Mouse (Mus musculus): ENCODE measurements at regions not wholly inside any gene's neighbourhood (a gene's known extent, or its start where the extent isn't known, plus 50 kb on each side); places are given as distances from the start of the nearest gene placed in this dataset.
A peak's percentile ranks its signal among the peaks of the same experiment; 100 is the strongest.

- peak; percentile 69 for DNase-seq (ENCODE audit: low read depth, low spot score)
These were observed 101.6 kb upstream of the Med13l start for GRCm38 (mm10) chr5:118458727-118459390.

GRCm38 (mm10) chr5:118459391-118459792 is 101.1 kb upstream of the Med13l start:
- no peak for DNase-seq (ENCODE audit: low read depth, low spot score)

- DNase-seq (ENCODE audit: low read depth, low spot score) = no peak
These were observed 98.5 kb upstream of the Med13l start for GRCm38 (mm10) chr5:118461967-118462366.

- no peak for DNase-seq (ENCODE audit: low read depth, low spot score)
These were observed 95.3 kb upstream of the Med13l start for GRCm38 (mm10) chr5:118464931-118465801.

- DNase-seq (ENCODE audit: low read depth, low spot score) = no peak
These were observed 94.3 kb upstream of the Med13l start for GRCm38 (mm10) chr5:118465991-118466750.

GRCm38 (mm10) chr5:118468739-118469138 is 91.7 kb upstream of the Med13l start:
- no peak for DNase-seq (ENCODE audit: low read depth, low spot score)

- DNase-seq (ENCODE audit: low read depth, low spot score) = no peak
These were observed 88.9 kb upstream of the Med13l start for GRCm38 (mm10) chr5:118471569-118471968.

GRCm38 (mm10) chr5:118472291-118472690 is 88.2 kb upstream of the Med13l start:
- no peak for DNase-seq (ENCODE audit: low read depth, low spot score)

- no peak for DNase-seq (ENCODE audit: low read depth, low spot score)
These were observed 87.2 kb upstream of the Med13l start for GRCm38 (mm10) chr5:118473128-118473730.

- peak; percentile 72 for DNase-seq (ENCODE audit: low read depth, low spot score)
These were observed 83.9 kb upstream of the Med13l start for GRCm38 (mm10) chr5:118476597-118476996.

GRCm38 (mm10) chr5:118477131-118478119 is 83.1 kb upstream of the Med13l start:
- no peak for DNase-seq (ENCODE audit: low read depth, low spot score)

- DNase-seq (ENCODE audit: low read depth, low spot score) = peak; percentile 76
These were observed 82.2 kb upstream of the Med13l start for GRCm38 (mm10) chr5:118478120-118478768.

- DNase-seq (ENCODE audit: low read depth, low spot score) = no peak
These were observed 80.5 kb upstream of the Med13l start for GRCm38 (mm10) chr5:118480000-118480399.

- DNase-seq (ENCODE audit: low read depth, low spot score) = no peak
These were observed 79.3 kb upstream of the Med13l start for GRCm38 (mm10) chr5:118480965-118481793.

- no peak for DNase-seq (ENCODE audit: low read depth, low spot score)
These were observed 78.8 kb upstream of the Med13l start for GRCm38 (mm10) chr5:118481794-118482049.

- DNase-seq (ENCODE audit: low read depth, low spot score) = no peak
These were observed 77.9 kb upstream of the Med13l start for GRCm38 (mm10) chr5:118482598-118482997.

- DNase-seq (ENCODE audit: low read depth, low spot score) = no peak
These were observed 77.5 kb upstream of the Med13l start for GRCm38 (mm10) chr5:118483001-118483400.

GRCm38 (mm10) chr5:118483532-118483931 is 76.9 kb upstream of the Med13l start:
- no peak for DNase-seq (ENCODE audit: low read depth, low spot score)

GRCm38 (mm10) chr5:118485191-118485590 is 75.3 kb upstream of the Med13l start:
- no peak for DNase-seq (ENCODE audit: low read depth, low spot score)

All from skeletal muscle tissue, adult 2 months (tissue).